Mouse (Mus musculus): ENCODE measurements around the gene Cacna1b.

DNA sequence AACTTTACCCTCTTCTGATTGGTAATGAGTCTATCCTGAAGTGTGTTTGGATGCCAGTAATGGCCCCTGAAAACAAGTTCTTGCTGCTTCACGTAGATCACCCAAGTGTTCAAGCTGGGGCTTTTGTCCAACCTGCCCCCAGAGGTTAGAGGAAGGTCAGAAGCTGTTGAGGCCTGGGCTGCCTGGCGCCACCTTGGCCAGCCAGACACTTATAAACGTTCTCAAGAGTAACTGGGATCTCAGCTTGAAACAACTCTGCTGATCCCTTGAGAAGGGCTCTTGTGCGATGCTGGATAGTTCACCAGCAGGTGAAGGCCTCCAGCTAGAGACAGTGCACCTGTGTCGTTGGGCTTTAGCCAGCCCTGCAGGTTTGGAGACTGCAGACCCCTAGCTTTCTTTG, 202.8 kb downstream of the Cacna1b start:
- TF ChIP-seq CTCF (IDR thresholded peaks at IDR 0.05; ENCODE audit: low read depth) (no peak), EP300 (IDR thresholded peaks at IDR 0.05; ENCODE audit: low read depth) (no peak)

All from heart, postnatal 0 days (tissue).